Mouse (Mus musculus) midbrain, postnatal 0 days (tissue): Measurements from ENCODE around the gene Map4k2. TPM values are rescaled to one million over a fixed set of nuclear protein-coding genes. Genes with fewer than 3 reads are reported as not detected.

Experiments
- ATAC-seq: fragments of 200-750 bp; cut with Nextera tagmentation; 2 replicates; pipeline ENCODE4 v1.8.0; 2017; ENCODE audit warnings: moderate number of reproducible peaks, mild to moderate bottlenecking, moderate TSS enrichment, moderate library complexity; ENCODE audit not compliant: low FRiP score
- DNase-seq: peaks from one replicate; pipeline ENCODE4 v3.0.0-alpha.2; 2015; ENCODE audit warnings: low spot score
- H3K27ac ChIP-seq: fragments of 300-500 bp; sonication (generic); 2 replicates; pipeline ENCODE4 v1.5.1; 2014; ENCODE audit warnings: low read depth, mild to moderate bottlenecking, low read length, mixed read lengths
- H3K27me3 ChIP-seq: fragments of 300-500 bp; sonication (generic); 2 replicates; pipeline ENCODE4 v1.6.1; 2014; ENCODE audit warnings: low read length, control low read depth, mixed read lengths; ENCODE audit not compliant: insufficient read depth
- H3K36me3 ChIP-seq: fragments of 300-500 bp; sonication (generic); 2 replicates; pipeline ENCODE4 v1.6.1; 2014; ENCODE audit warnings: low read length, control low read depth, mixed read lengths; ENCODE audit not compliant: insufficient read depth
- H3K4me1 ChIP-seq: fragments of 300-500 bp; sonication (generic); 2 replicates; pipeline ENCODE4 v1.6.1; 2014; ENCODE audit warnings: mild to moderate bottlenecking, control low read depth, antibody characterized with exemption, low read length, mixed read lengths; ENCODE audit not compliant: insufficient read depth
- H3K4me2 ChIP-seq: fragments of 300-500 bp; sonication (generic); 2 replicates; pipeline ENCODE4 v1.6.1; 2014; ENCODE audit warnings: low read depth, mild to moderate bottlenecking, low read length, mixed read lengths; ENCODE audit not compliant: poor library complexity, severe bottlenecking
- H3K4me3 ChIP-seq: fragments of 300-500 bp; sonication (generic); 2 replicates; pipeline ENCODE4 v1.5.1; 2014; ENCODE audit warnings: low read depth, mild to moderate bottlenecking, low read length, moderate library complexity
- H3K9ac ChIP-seq: fragments of 300-500 bp; sonication (generic); replicated peaks from 2 replicates; pipeline ENCODE4 v1.6.1; 2014; ENCODE audit warnings: mild to moderate bottlenecking, low read length, moderate library complexity, mixed read lengths; ENCODE audit not compliant: poor library complexity, severe bottlenecking
- H3K9me3 ChIP-seq: fragments of 300-500 bp; sonication (generic); 2 replicates; pipeline ENCODE4 v1.6.1; 2016; ENCODE audit warnings: low read length, control low read depth
- CTCF ChIP-seq: IDR thresholded peaks from 2 replicates; pipeline ENCODE4 v1.5.1; 2016; ENCODE audit warnings: antibody characterized with exemption, mild to moderate bottlenecking
- WGBS: fragments of 180-500 bp; shearing (Covaris S2); extraction: QIAGEN DNeasy Blood & Tissue Kit; methylation state at CpG from one replicate; pipeline ENCODE4 v1.1.7; 2014; 5-methylcytosine and 5-hydroxymethylcytosine counted together
- polyA plus RNA-seq: library from polyadenylated mRNA; unstranded; fragments of >200 nt; fragmentation: Nextera tagmentation; extraction: Ambion mirVana; gene quantifications from 2 replicates; pipeline ENCODE4 v1.2.1, GENCODE M21; 2015
- total RNA-seq: library from RNA; depleted of rRNA; stranded (reverse); fragments of >200 nt; gene quantifications from 2 replicates; pipeline ENCODE4 v1.2.3, GENCODE M21; 2014

The Map4k2 gene
- total and polyA plus RNA-seq, 2 experiments from 2014 or later = 18.1 to 86.8 TPM

GRCm38 (mm10) chr19:6398447-6399284 is 57.7 kb downstream of the Map4k2 start:
- H3K4me2 ChIP-seq = peak overlapping the region; percentile 98
- H3K27me3 ChIP-seq = no peaks in the 10 kb centered on the region; the same call in 1 of the 2 replicates
- ATAC-seq = peak; percentile 72
- peak; percentile 83 for DNase-seq
- H3K36me3 ChIP-seq = peaks cover 12% of the 10 kb centered on the region
- peak overlapping the region; percentile 88 for H3K9ac ChIP-seq
- no peaks in the 10 kb centered on the region for H3K9me3 ChIP-seq
- H3K4me1 ChIP-seq = peaks cover 17% of the 10 kb centered on the region; the same call in 1 of the 2 replicates
- peak overlapping the region; percentile 82 for H3K27ac ChIP-seq
- TF ChIP-seq CTCF = no peak
- 1% methylated on average over 38 of the region's 39 CpGs for WGBS
- peak overlapping the region; percentile 69 for H3K4me3 ChIP-seq

- H3K27me3 ChIP-seq = no peaks in the 10 kb centered on the region; the same call in 1 of the 2 replicates
- TF ChIP-seq CTCF = no peak
- peaks cover 15% of the 10 kb centered on the region for H3K36me3 ChIP-seq
- peak within 1 kb of the TSS; percentile 98 for H3K4me2 ChIP-seq
- peak within 1 kb of the TSS; percentile 69 for H3K4me3 ChIP-seq
- H3K27ac ChIP-seq = peak within 1 kb of the TSS; percentile 82
- peaks cover 17% of the 10 kb centered on the region; the same call in 1 of the 2 replicates for H3K4me1 ChIP-seq
- ATAC-seq (peak; percentile 24; the same call in 1 of the 2 replicates), DNase-seq (peak; percentile 63)
- peak within 1 kb of the TSS; percentile 88 for H3K9ac ChIP-seq
- no peaks in the 10 kb centered on the region for H3K9me3 ChIP-seq
- under 1% methylated on average over 58 of the region's 87 CpGs for WGBS
Observed at GRCm38 (mm10) chr19:6399285-6400095, 58.6 kb downstream of the Map4k2 start, which contains the start of gene Rasgrp2. TSS of gene Rasgrp2 (plus strand) at chr19:6399340.

GRCm38 (mm10) chr19:6400096-6401086 is 59.5 kb downstream of the Map4k2 start:
- peak; percentile 32; the same call in 1 of the 2 replicates for ATAC-seq

GRCm38 (mm10) chr19:6401131-6401815 is 60.3 kb downstream of the Map4k2 start:
- peak; percentile 58 for DNase-seq
- peak; percentile 78 for TF ChIP-seq CTCF
- peak overlapping the region; percentile 98 for H3K4me2 ChIP-seq
- H3K4me3 ChIP-seq = peak overlapping the region; percentile 69
- peaks cover 20% of the 10 kb centered on the region for H3K36me3 ChIP-seq
- ATAC-seq = no peak
- H3K9ac ChIP-seq = peak overlapping the region; percentile 66
- peak overlapping the region; percentile 82 for H3K27ac ChIP-seq
- peaks cover 17% of the 10 kb centered on the region; the same call in 1 of the 2 replicates for H3K4me1 ChIP-seq
- under 1% methylated on average over 32 of the region's 32 CpGs for WGBS
- H3K9me3 ChIP-seq = no peaks in the 10 kb centered on the region
- no peaks in the 10 kb centered on the region; the same call in 1 of the 2 replicates for H3K27me3 ChIP-seq

More at GRCm38 (mm10) chr19:6400096-6401086, 59.5 kb downstream of the Map4k2 start:
- 4% methylated on average over 29 of the region's 29 CpGs for WGBS
- Histone ChIP-seq H3K27ac (peak overlapping the region; percentile 82), H3K9me3 (no peaks in the 10 kb centered on the region), H3K9ac (peak overlapping the region; percentile 88), H3K4me2 (peak overlapping the region; percentile 98), H3K27me3 (no peaks in the 10 kb centered on the region; the same call in 1 of the 2 replicates), H3K4me3 (peak overlapping the region; percentile 69), H3K36me3 (peaks cover 20% of the 10 kb centered on the region), H3K4me1 (peaks cover 17% of the 10 kb centered on the region; the same call in 1 of the 2 replicates)
- peak; percentile 58 for DNase-seq
- TF ChIP-seq CTCF = peak; percentile 51
